Mouse (Mus musculus) limb, embryonic 10.5 days (tissue): ENCODE results near the gene Klhl2. TPM values are rescaled to one million over a fixed set of nuclear protein-coding genes. Genes with fewer than 3 reads are reported as not detected.

Experiments
- DNase-seq: peaks from one replicate; pipeline ENCODE4 v3.0.0-alpha.2; 2017; ENCODE audit warnings: low spot score
- H3K27ac ChIP-seq: fragments of 300-500 bp; sonication (generic); 2 replicates; pipeline ENCODE4 v1.5.1; 2016; ENCODE audit warnings: mild to moderate bottlenecking
- H3K27me3 ChIP-seq: fragments of 300-500 bp; sonication (generic); 2 replicates; pipeline ENCODE4 v1.6.1; 2016; ENCODE audit warnings: low read depth, mild to moderate bottlenecking; ENCODE audit not compliant: poor library complexity, severe bottlenecking
- H3K36me3 ChIP-seq: fragments of 300-500 bp; sonication (generic); 2 replicates; pipeline ENCODE4 v1.6.1; 2016; ENCODE audit warnings: mild to moderate bottlenecking, moderate library complexity
- H3K4me1 ChIP-seq: fragments of 300-500 bp; sonication (generic); 2 replicates; pipeline ENCODE4 v1.6.1; 2016
- H3K4me3 ChIP-seq: fragments of 300-500 bp; sonication (generic); 2 replicates; pipeline ENCODE4 v1.5.1; 2016; ENCODE audit warnings: mild to moderate bottlenecking, moderate library complexity
- H3K9me3 ChIP-seq: fragments of 300-500 bp; sonication (generic); replicated peaks from 2 replicates; pipeline ENCODE4 v1.6.1; 2016; ENCODE audit warnings: mild to moderate bottlenecking
- WGBS: fragments of 180-500 bp; shearing (Covaris S2); methylation state at CpG from one replicate; pipeline ENCODE4 v1.1.7; 2016; 5-methylcytosine and 5-hydroxymethylcytosine counted together
- polyA plus RNA-seq: library from polyadenylated mRNA; unstranded; fragments of >200 nt; fragmentation: Nextera tagmentation; extraction: Ambion mirVana; gene quantifications from 2 replicates; pipeline ENCODE4 v1.2.1, GENCODE M21; 2016

The Klhl2 gene
- polyA plus RNA-seq, 1 experiment from 2014 or later: 11.0 TPM

DNA sequence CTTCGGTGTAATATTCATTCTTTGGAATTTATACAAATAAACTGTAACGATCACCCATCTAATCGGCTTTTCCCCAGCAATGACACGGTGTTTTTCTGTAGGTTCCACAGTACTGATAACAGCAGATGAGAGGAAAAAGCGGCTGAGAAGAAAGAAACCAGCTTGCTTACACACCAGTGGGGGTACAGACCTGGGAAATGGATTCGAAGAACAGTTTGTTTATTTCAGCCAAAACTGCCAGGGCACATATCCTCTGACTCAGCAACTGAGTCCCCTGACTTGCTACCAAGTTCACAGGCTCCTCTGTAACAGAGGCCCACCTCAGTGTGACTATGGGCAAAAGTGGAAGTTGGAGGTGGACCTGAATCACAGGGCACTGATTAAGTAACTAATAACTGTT is 67.9 kb downstream of the Klhl2 start:
- 93% methylated on average over 6 of the region's 6 CpGs for WGBS
- H3K4me1 ChIP-seq: no peaks in the 10 kb centered on the region
- no peak for DNase-seq
- no peak overlapping the region for H3K27ac ChIP-seq
- no peak overlapping the region for H3K4me3 ChIP-seq
- peaks cover 5% of the 10 kb centered on the region; the same call in 1 of the 2 replicates for H3K36me3 ChIP-seq
- H3K9me3 ChIP-seq: no peaks in the 10 kb centered on the region
- no peaks in the 10 kb centered on the region for H3K27me3 ChIP-seq

DNA sequence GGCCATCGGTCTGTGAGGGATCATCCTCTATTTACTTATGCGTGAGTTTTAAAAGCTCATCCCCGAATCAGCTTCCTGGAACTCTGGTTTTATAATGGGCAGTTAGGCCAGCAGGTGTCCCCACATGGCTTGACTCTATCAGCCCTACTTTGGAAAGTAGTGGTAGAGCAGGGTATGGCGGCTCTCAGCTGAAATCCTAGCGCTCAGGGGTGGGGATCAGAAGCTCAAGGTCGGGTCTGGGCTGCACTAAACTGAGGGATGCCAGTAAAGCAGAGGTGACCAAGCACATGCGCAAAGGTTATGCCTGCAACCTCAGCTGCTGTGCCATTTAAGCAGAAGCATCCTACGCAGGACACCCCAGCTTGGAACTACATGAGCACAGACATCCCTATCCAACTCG is 71.9 kb downstream of the Klhl2 start:
- Histone ChIP-seq H3K4me1 (no peaks in the 10 kb centered on the region), H3K4me3 (no peak overlapping the region), H3K9me3 (no peaks in the 10 kb centered on the region), H3K36me3 (peaks cover 7% of the 10 kb centered on the region; the same call in 1 of the 2 replicates), H3K27me3 (no peaks in the 10 kb centered on the region), H3K27ac (no peak overlapping the region)
- 77% methylated on average over 9 of the region's 9 CpGs for WGBS
- no peak for DNase-seq

- Histone ChIP-seq H3K36me3 (peaks cover 12% of the 10 kb centered on the region), H3K4me3 (no peak overlapping the region), H3K9me3 (no peaks in the 10 kb centered on the region), H3K27me3 (no peaks in the 10 kb centered on the region), H3K4me1 (no peaks in the 10 kb centered on the region), H3K27ac (no peak overlapping the region)
- no peak for DNase-seq
- WGBS: 96% methylated on average over 6 of the region's 6 CpGs
Measured at GRCm38 (mm10) chr8:64774136-64774535, 75.7 kb downstream of the Klhl2 start.

- no peaks in the 10 kb centered on the region for H3K9me3 ChIP-seq
- DNase-seq: no peak
- no peak overlapping the region for H3K4me3 ChIP-seq
- peaks cover 16% of the 10 kb centered on the region; the same call in 1 of the 2 replicates for H3K36me3 ChIP-seq
- no peak overlapping the region for H3K27ac ChIP-seq
- 93% methylated on average over 7 of the region's 7 CpGs for WGBS
- H3K4me1 ChIP-seq: no peaks in the 10 kb centered on the region
- no peaks in the 10 kb centered on the region for H3K27me3 ChIP-seq
Measured at GRCm38 (mm10) chr8:64770814-64771213, 79.0 kb downstream of the Klhl2 start.

- DNase-seq: no peak
- no peak overlapping the region for H3K27ac ChIP-seq
- no peaks in the 10 kb centered on the region for H3K9me3 ChIP-seq
- 94% methylated on average over 7 of the region's 7 CpGs for WGBS
- H3K4me3 ChIP-seq: no peak overlapping the region
- H3K4me1 ChIP-seq: no peaks in the 10 kb centered on the region
- peaks cover 16% of the 10 kb centered on the region; the same call in 1 of the 2 replicates for H3K36me3 ChIP-seq
- H3K27me3 ChIP-seq: no peaks in the 10 kb centered on the region
Measured at GRCm38 (mm10) chr8:64769586-64769985, 80.2 kb downstream of the Klhl2 start.

GRCm38 (mm10) chr8:64768645-64769044 is 81.2 kb downstream of the Klhl2 start:
- Histone ChIP-seq H3K4me3 (no peak overlapping the region), H3K4me1 (peaks cover 7% of the 10 kb centered on the region; the same call in 1 of the 2 replicates), H3K27ac (no peak overlapping the region), H3K36me3 (peaks cover 14% of the 10 kb centered on the region; the same call in 1 of the 2 replicates), H3K9me3 (no peaks in the 10 kb centered on the region), H3K27me3 (no peaks in the 10 kb centered on the region)
- WGBS: 91% methylated on average over 9 of the region's 9 CpGs
- no peak for DNase-seq

DNA sequence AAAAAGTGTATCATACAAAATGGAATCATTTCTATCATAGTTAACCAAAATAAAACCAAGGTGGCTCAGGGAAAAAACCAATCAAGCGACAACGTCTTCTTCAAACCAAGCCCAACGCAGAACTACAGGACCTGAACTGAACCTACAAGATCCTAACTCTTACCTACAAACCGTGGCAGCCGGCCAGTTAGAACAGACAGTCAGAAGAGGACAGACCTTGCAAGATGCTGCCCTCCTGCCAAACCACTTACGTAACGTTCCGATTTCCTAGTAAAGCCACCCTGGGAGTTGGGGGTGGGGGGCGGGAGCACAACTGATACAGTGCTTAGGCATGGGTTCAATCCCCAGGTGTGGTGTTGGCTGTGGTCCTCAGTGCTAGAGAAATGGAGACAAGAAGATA is 82.8 kb downstream of the Klhl2 start:
- Histone ChIP-seq H3K27me3 (no peaks in the 10 kb centered on the region), H3K4me3 (no peak overlapping the region), H3K36me3 (peaks cover 14% of the 10 kb centered on the region; the same call in 1 of the 2 replicates), H3K27ac (no peak overlapping the region), H3K9me3 (no peaks in the 10 kb centered on the region), H3K4me1 (peaks cover 7% of the 10 kb centered on the region; the same call in 1 of the 2 replicates)
- WGBS: 94% methylated on average over 9 of the region's 9 CpGs
- DNase-seq: no peak

GRCm38 (mm10) chr8:64764075-64764474 is 85.7 kb downstream of the Klhl2 start:
- no peak for DNase-seq

DNA sequence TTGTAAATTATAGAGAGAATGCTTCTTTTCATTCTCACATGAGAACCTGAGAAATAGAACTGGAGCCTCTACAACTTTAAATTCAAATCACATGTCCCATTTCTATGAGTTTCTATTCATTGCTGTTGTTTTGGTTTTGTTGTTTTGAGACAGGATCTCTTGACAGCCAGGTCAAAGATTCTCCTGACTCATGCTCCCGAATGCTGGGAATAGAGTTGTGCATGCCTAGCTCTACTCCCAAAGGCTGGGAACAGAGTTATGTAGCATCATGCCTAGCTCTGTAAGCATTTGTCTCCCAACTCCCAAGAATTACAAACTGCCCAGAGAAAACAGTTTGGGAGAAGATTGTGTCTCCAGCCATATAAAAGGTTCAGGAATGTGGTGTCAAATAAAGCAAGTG is 87.1 kb downstream of the Klhl2 start:
- Histone ChIP-seq H3K4me3 (no peak overlapping the region), H3K27me3 (no peaks in the 10 kb centered on the region), H3K36me3 (peaks cover 9% of the 10 kb centered on the region), H3K4me1 (peaks cover 7% of the 10 kb centered on the region; the same call in 1 of the 2 replicates), H3K27ac (no peak overlapping the region), H3K9me3 (no peaks in the 10 kb centered on the region)
- WGBS: 93% methylated on average over 1 of the region's 1 CpGs
- no peak for DNase-seq

More at GRCm38 (mm10) chr8:64764075-64764474, 85.7 kb downstream of the Klhl2 start:
- H3K9me3 ChIP-seq: no peaks in the 10 kb centered on the region
- H3K36me3 ChIP-seq: peaks cover 12% of the 10 kb centered on the region
- H3K27ac ChIP-seq: no peak overlapping the region
- H3K4me3 ChIP-seq: no peak overlapping the region
- H3K4me1 ChIP-seq: peaks cover 7% of the 10 kb centered on the region; the same call in 1 of the 2 replicates
- WGBS: 72% methylated on average over 9 of the region's 9 CpGs
- no peaks in the 10 kb centered on the region for H3K27me3 ChIP-seq

DNA sequence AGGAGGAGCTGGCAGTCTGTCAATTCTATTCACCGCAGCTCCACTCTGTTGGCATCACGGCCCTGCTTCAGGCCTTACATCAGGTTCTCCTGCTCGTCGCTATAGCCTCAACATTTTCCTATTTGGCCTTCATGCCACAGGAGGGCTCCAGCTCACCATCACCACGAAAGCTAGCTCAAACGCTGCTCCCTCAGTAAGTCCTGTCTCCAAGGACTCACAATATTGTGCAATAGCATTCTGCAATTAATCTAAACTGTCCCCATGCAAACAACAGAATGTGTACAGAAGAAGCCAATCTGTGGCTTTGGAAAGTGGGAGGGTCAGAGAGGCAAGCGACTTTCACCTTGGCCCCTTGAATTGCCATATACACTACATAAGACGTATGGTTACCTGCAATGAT is 88.4 kb downstream of the Klhl2 start:
- Histone ChIP-seq H3K36me3 (peaks cover 13% of the 10 kb centered on the region), H3K27ac (no peak overlapping the region), H3K9me3 (no peaks in the 10 kb centered on the region), H3K4me1 (peaks cover 7% of the 10 kb centered on the region; the same call in 1 of the 2 replicates), H3K27me3 (no peaks in the 10 kb centered on the region), H3K4me3 (no peak overlapping the region)
- DNase-seq: no peak
- WGBS: 91% methylated on average over 8 of the region's 8 CpGs

- no peaks in the 10 kb centered on the region for H3K27me3 ChIP-seq
- H3K27ac ChIP-seq: no peak overlapping the region
- H3K4me3 ChIP-seq: no peak overlapping the region
- peaks cover 37% of the 10 kb centered on the region for H3K36me3 ChIP-seq
- no peaks in the 10 kb centered on the region for H3K4me1 ChIP-seq
- no peaks in the 10 kb centered on the region for H3K9me3 ChIP-seq
- WGBS: 95% methylated on average over 15 of the region's 15 CpGs
- no peak for DNase-seq
Measured at GRCm38 (mm10) chr8:64757956-64758355, 91.9 kb downstream of the Klhl2 start.

DNA sequence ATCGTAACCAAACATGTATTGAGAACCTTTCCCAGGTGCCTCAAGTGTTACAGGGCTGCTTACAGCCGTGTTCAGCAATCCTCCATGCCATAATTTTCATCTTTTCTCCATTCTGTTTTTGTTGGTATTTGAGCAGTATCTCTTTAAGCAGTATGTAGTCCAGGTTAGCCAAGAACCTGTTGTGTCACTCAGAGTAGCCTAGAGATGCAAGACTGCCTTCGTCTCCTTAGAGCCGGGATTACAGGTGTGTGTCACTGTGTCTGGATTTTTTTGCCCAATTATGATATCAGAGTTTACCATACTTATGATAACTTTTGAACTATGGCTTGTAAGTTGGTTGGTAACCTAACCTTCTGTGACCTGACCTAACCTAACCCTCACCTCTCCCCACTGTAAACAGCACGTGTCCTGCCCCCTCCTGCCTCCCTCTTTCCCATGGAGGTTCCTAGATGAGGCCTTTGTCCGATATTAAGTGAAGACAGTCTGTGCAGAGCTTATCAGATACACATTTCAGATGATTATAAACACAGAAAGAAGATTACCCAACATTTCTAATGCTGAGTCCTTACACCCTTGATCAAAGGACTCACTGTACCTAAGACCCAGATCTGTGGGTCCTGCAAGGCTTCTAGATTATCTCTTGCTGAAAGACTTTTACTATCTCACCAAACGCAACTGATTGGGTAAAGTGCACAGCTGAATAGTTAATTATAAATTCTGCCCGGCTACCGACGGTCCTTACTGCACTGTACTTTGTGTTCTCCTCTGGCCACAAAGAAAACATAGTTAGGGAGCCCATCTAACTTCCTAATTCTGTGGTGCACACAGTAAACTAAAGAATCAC is 103.4 kb downstream of the Klhl2 start:
- no peak overlapping the region for H3K4me3 ChIP-seq
- H3K9me3 ChIP-seq: no peaks in the 10 kb centered on the region
- DNase-seq: no peak
- H3K4me1 ChIP-seq: no peaks in the 10 kb centered on the region
- 91% methylated on average over 10 of the region's 10 CpGs for WGBS
- peaks cover 29% of the 10 kb centered on the region for H3K36me3 ChIP-seq
- H3K27me3 ChIP-seq: no peaks in the 10 kb centered on the region
- no peak overlapping the region for H3K27ac ChIP-seq

DNA sequence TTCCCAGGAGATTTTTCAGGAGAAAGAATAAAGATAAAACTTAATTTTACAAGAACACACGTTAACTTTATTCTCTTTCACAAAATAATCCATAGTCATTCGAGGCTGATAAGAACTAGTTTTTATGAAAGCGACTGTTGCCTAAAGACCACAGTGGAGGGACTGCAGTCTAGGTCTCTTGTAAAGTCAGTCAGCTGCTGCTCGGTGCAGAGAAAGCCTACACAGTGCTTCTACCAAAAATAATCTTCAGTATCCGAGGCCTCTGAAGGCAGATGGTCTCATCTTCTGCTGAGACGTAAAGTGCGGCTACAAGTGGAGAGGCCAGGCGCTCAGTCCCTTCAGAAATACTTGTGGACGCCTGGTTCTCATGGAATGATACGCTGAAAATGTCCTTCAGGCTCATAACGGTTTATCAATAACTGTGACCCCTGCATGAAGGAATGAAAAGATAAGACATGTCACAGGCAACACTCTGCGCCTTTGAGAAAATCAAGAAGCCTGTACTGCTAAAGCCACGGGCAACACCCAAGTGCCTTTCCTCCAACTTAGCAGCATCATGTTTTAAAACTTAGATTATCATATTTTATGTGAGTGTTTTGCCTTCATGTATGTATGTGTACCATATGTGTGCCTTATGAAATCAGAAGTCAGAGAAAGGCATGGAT is 109.1 kb downstream of the Klhl2 start:
- Histone ChIP-seq H3K4me3 (no peak overlapping the region), H3K27me3 (no peaks in the 10 kb centered on the region), H3K4me1 (no peaks in the 10 kb centered on the region), H3K36me3 (peaks cover 6% of the 10 kb centered on the region; the same call in 1 of the 2 replicates), H3K9me3 (no peaks in the 10 kb centered on the region), H3K27ac (no peak overlapping the region)
- DNase-seq: no peak
- 93% methylated on average over 13 of the region's 13 CpGs for WGBS
